Mouse (Mus musculus) lung, adult 2 months (tissue): ENCODE results near the gene Il17re. TPM values are rescaled to one million over a fixed set of nuclear protein-coding genes. Genes with fewer than 3 reads are reported as not detected.

Source experiments
- DNase-seq: peaks from one replicate; pipeline ENCODE4 v3.0.0; 2022
- H3K4me1 ChIP-seq: fragments of 200-500 bp; 2 replicates; pipeline ENCODE4 v1.6.1; 2011; ENCODE audit warnings: low read length; ENCODE audit not compliant: control insufficient read depth, insufficient read depth
- H3K4me3 ChIP-seq: fragments of 200-500 bp; replicated peaks from 2 replicates; pipeline ENCODE3; 2011; ENCODE audit warnings: low read depth, mild to moderate bottlenecking, control low read depth, low read length; ENCODE audit errors: extremely low read depth
- CTCF ChIP-seq: fragments of 200-500 bp; IDR thresholded peaks from 2 replicates; pipeline ENCODE4 v1.5.1; 2011; ENCODE audit warnings: mild to moderate bottlenecking, low read length, control low read depth; ENCODE audit not compliant: insufficient read depth
- POLR2A ChIP-seq: fragments of 200-500 bp; IDR thresholded peaks from 2 replicates; pipeline ENCODE4 v1.6.1; 2011; ENCODE audit warnings: low read depth, mild to moderate bottlenecking, control low read depth, low read length, borderline replicate concordance; ENCODE audit errors: extremely low read depth
- WGBS: fragments of 180-500 bp; shearing (Covaris S2); methylation state at CpG from one replicate; pipeline ENCODE4 v1.1.7; 2018; 5-methylcytosine and 5-hydroxymethylcytosine counted together
- polyA plus RNA-seq: library from polyadenylated mRNA; depleted of rRNA; stranded (reverse); fragments of >200 nt; gene quantifications from 2 replicates; pipeline ENCODE4 v1.2.3, GENCODE M21; 2012

Gene Il17re
- polyA plus RNA-seq, 1 experiment: 62.4 TPM

- DNase-seq: peak; percentile 67
- peak overlapping the region; percentile 46 for H3K4me3 ChIP-seq
- TF ChIP-seq CTCF (peak; percentile 85), POLR2A (no peak)
- H3K4me1 ChIP-seq: peaks cover 12% of the 10 kb centered on the region
- 5% methylated on average over 9 of the region's 9 CpGs for WGBS
Measured at GRCm38 (mm10) chr6:113469021-113469420, 10.7 kb downstream of the Il17re start.

GRCm38 (mm10) chr6:113469432-113469831 lies 11.1 kb downstream of the Il17re start:
- Histone ChIP-seq H3K4me1 (peaks cover 12% of the 10 kb centered on the region), H3K4me3 (peak overlapping the region; percentile 46)
- WGBS: 3% methylated on average over 31 of the region's 31 CpGs
- TF ChIP-seq POLR2A (no peak), CTCF (peak; percentile 79)
- peak; percentile 84 for DNase-seq

GRCm38 (mm10) chr6:113471297-113471936 lies 13.1 kb downstream of the Il17re start, which contains the start of gene Il17rc:
Gene Il17rc, plus strand, starts transcription at chr6:113471427.
- DNase-seq: peak; percentile 70
- WGBS: 15% methylated on average over 12 of the region's 12 CpGs
- Histone ChIP-seq H3K4me3 (peak within 1 kb of the TSS; percentile 26), H3K4me1 (peaks cover 12% of the 10 kb centered on the region)
- TF ChIP-seq POLR2A (peak; percentile 88), CTCF (no peak)

GRCm38 (mm10) chr6:113472061-113472460 lies 13.8 kb downstream of the Il17re start:
- Histone ChIP-seq H3K4me1 (peaks cover 12% of the 10 kb centered on the region), H3K4me3 (peak overlapping the region; percentile 2)
- no peak for DNase-seq
- WGBS: 67% methylated on average over 10 of the region's 10 CpGs
- TF ChIP-seq CTCF (no peak), POLR2A (no peak)

- 51% methylated on average over 2 of the region's 2 CpGs for WGBS
- TF ChIP-seq POLR2A: no peak
- no peak for TF ChIP-seq CTCF
- H3K4me3 ChIP-seq: no peak overlapping the region
- peaks cover 12% of the 10 kb centered on the region for H3K4me1 ChIP-seq
- no peak for DNase-seq
Measured at GRCm38 (mm10) chr6:113473246-113473645, 15.0 kb downstream of the Il17re start.

GRCm38 (mm10) chr6:113473715-113474114 lies 15.4 kb downstream of the Il17re start:
- H3K4me3 ChIP-seq: no peak overlapping the region
- TF ChIP-seq CTCF: no peak
- WGBS: 94% methylated on average over 6 of the region's 6 CpGs

GRCm38 (mm10) chr6:113477353-113477752 lies 19.1 kb downstream of the Il17re start:
- peaks cover 3% of the 10 kb centered on the region for H3K4me1 ChIP-seq
- 40% methylated on average over 7 of the region's 7 CpGs for WGBS

More at GRCm38 (mm10) chr6:113473715-113474114, 15.4 kb downstream of the Il17re start:
- no peak for DNase-seq
- H3K4me1 ChIP-seq: peaks cover 12% of the 10 kb centered on the region

GRCm38 (mm10) chr6:113478906-113479305 lies 20.6 kb downstream of the Il17re start:
- TF ChIP-seq POLR2A (no peak), CTCF (no peak)
- DNase-seq: no peak
- no peak overlapping the region for H3K4me3 ChIP-seq
- 80% methylated on average over 10 of the region's 10 CpGs for WGBS
- H3K4me1 ChIP-seq: peaks cover 5% of the 10 kb centered on the region

More at GRCm38 (mm10) chr6:113477353-113477752, 19.1 kb downstream of the Il17re start:
- H3K4me3 ChIP-seq: no peak overlapping the region
- no peak for DNase-seq
- TF ChIP-seq CTCF: no peak
- no peak for TF ChIP-seq POLR2A

GRCm38 (mm10) chr6:113480555-113481373 lies 22.5 kb downstream of the Il17re start:
- 62% methylated on average over 18 of the region's 18 CpGs for WGBS
- Histone ChIP-seq H3K4me1 (peaks cover 6% of the 10 kb centered on the region), H3K4me3 (no peak overlapping the region)
- DNase-seq: peak; percentile 40
- TF ChIP-seq POLR2A (peak; percentile 35; the same call in 1 of the 2 replicates), CTCF (no peak)

GRCm38 (mm10) chr6:113482477-113483099 lies 24.3 kb downstream of the Il17re start:
- no peak for DNase-seq
- 3% methylated on average over 65 of the region's 65 CpGs for WGBS
- Histone ChIP-seq H3K4me3 (peak overlapping the region; percentile 62), H3K4me1 (peaks cover 6% of the 10 kb centered on the region)
- TF ChIP-seq POLR2A: no peak
- no peak for TF ChIP-seq CTCF
